Mouse (Mus musculus) gonadal fat pad, adult 2 months (tissue): ENCODE data around the gene Zfp445. TPM values are rescaled to one million over a fixed set of nuclear protein-coding genes. Genes with fewer than 3 reads are reported as not detected.

ENCODE experiments used
- DNase-seq: peaks from one replicate; pipeline ENCODE4 v3.0.0-alpha.2; 2012; ENCODE audit warnings: low read depth
- polyA plus RNA-seq: library from polyadenylated mRNA; depleted of rRNA; stranded (reverse); fragments of >200 nt; gene quantifications from 2 replicates; pipeline ENCODE4 v1.2.3, GENCODE M21; 2012; rRNA removed

Zfp445 gene
- polyA plus RNA-seq, 1 experiment = 47.8 TPM

DNA sequence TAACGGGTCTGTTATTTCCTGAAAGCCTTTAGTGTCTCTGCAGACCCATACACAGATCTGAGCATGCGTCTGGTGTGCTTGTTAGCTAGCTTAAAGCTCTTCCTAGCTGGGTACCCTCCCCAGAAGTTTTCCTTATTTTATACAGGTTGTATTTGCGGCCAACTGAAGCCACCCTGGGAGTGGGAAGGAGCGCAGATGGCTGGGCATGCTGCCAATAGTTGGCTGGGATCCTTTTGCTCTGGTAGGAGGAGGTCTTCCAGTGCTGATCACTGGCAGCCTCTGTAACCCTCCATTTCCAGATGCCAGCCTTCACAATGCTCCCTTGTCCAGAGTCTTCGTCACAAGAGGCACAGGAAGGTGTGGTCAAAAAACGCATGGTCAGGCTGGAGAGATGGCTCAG, 29.0 kb downstream of the Zfp445 start:
- no peak for DNase-seq

DNA sequence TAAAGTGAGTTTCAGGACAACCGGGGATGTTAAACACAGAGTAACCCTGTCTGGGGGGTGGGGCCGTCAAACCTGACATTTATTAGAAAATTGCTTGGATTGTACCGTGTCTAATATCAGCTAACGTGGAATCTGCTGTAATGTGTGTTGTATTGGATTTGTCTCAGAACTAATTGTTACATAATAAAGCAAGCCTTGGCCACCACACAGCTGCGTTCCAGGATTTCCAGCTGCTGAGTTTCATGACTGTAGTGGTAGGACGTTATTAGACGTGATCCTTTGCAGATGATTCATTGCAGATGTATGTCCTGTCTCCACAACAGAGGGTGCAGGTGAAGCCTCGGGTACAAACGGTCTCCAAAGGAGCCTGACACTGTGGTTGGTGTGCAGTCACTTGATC, 29.7 kb downstream of the Zfp445 start:
- DNase-seq = no peak

DNA sequence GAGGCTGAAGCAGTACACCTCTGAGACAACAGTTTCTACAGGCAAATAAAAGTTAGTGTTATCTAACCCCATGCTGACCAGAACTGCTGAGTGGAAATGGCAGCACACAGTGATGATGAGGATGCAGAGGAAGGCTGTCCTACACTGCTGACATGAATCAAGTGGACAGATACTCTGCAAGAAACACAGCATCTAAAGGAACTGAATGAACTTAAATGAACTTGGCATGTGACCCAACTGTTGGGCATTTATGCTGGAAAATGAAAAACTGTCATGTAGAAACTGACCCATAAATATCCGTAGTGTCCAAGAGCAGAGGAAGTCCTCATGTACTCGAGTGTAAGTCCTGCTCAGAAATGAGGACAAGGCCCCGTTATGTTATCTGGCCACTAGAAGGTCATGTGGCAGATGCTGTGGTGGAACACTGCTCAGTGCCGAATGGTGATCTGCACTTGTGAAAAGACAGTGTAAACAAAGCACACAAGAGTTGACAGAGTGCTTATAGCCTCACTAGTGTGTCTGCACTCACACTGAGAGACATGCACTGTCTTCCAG, 35.9 kb downstream of the Zfp445 start:
- DNase-seq = no peak

DNA sequence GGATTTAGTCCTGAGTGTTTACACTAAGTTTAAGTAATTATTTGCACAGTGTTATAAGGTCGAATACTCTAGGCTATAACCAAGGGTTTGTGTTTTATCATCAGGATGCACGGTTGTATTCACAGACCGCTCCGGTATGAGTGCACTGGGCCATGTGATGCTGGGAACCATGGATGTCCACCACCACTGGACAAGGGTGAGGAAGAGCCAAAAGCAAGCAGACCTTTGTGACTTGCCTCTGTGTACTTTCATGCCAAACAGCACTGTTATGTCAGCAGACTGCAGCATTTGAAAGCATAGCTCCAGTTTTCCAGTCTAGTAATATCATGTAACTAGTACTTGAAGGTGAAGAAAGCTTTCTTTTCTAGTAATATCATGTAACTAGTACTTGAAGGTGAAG, 39.1 kb downstream of the Zfp445 start:
- DNase-seq = no peak

DNA sequence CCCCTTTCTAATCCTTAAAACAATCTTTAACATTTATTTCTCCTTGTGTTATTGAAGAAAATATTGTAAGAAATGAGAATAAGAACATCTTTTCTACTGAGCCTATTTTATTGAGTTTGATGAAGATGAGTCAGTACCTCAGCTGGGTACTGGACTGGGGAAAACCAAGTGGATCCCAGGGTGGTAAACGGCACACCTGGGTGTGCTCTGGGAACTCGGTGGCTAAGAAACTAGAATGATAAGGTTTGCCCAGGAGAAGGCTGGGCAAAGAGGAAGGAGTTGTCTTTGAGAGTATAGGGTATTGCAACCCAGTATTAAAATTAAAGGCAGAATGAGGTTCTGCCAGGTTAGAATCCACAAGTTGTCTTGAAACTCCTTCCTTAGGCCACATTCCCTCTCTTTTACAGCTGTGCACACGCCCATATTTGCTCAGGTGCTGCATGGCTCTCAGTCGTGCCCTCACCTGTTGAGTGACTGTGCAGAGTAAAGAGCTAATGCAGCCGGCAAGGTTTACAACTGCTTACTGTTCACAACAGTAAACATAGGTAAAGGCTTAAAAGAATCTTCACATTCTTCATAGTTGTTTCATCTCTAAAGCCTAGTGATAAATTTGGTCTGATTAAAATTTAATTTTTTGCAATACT, 42.3 kb downstream of the Zfp445 start:
- no peak for DNase-seq

DNA sequence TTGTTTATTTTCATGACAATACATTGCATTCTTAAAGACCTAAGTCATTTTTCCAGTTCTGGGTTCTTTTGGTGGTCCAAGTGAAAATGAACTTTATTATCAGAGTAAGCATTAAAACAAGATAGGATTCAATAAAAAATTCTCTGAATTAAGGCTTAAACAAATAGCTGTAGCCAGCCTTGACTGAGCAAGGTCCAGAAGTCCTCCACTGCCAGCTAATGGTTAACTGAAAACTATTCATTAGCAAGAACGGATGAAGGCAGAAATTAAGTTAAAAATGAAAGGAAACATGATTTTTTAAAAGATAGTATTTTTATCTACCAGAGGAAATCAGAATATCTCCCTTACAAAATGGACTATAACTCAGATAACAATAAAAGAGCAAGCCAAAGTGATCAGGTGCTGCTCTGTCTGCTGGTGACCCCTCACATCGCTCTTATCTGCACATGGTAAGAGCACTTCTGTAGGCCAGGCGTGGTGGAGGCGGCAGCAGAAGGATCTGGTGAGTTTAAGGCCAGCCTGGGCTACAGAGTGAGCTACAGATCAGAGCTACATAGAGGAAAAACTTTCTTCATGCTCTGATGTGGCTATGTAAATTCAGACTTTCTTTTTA, 50.5 kb downstream of the Zfp445 start:
- no peak for DNase-seq

DNA sequence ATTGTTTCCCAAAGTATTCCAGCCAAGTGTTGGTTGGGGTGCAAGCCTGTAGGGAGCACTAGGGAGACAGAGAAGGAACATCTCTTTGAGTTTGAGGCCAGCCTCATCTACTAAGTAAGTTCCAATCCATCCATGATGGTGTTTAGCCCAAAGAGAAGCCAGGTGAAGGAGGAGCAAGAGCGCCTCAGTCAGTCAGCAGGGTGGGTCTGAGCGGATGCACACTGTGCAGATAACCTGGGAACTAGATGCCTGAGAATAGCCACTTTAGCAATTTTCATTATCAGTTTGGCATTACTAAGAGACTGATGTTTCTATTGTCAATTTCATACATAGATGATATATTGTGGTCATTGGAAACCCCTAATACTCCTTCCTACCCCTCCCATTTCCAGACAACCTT, 51.0 kb downstream of the Zfp445 start:
- no peak for DNase-seq

DNA sequence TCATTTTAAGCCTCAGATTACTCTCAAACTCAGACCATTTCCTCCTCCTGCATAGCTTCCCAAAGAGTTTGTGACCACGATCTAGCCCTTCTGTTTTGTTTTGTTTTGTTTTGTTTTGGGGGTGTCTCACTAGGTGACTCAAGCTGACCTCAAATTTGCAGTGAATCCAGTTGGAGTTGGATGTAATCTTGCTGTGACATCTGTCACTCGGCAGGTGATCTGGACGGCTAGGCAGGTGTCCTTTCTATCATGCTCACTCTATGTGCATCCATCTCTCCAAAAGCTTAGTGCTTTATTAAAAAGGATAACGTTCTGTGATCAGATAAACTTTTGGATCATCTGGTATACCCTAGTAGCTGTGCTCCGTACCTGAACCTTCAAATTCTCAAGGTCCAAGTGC, 53.4 kb downstream of the Zfp445 start:
- no peak for DNase-seq

DNA sequence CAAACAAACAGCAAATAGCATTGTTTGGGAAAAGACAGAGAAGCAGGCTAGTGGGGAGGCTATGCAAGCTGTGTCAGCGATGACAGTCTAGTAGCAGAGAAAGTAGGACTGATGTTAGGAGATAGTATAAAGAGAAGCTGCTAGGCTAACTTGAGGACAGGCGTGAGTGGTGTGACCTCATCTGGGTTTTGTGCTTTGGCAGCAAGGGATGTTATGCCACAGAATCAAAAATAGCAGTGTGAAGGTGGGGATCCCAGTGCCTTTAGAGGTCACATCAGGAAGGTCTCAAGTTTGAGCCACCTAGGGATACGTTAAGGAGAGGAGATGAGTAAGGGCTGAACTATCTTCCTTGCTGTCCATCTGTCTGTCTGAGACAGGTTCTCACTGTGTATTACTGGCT, 55.6 kb downstream of the Zfp445 start:
- no peak for DNase-seq

DNA sequence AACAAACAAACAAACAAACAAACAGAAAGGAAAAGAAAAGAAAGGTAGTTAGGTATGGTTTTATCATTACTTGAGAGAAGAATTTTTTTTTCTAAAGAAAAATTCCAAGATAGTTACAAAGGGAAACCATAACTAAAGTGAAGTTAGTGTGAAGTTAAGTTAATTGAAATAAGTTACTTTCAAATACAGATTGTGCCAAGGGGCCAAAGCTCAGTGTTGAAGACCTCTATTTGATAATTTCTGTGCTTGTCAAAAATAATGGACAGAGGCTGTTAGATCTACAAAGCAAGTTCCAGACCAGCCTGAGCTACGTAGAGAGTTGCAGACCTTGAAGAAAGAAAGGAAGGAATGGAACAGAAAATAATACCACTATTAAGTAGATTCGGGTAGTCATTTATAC, 58.6 kb downstream of the Zfp445 start:
- no peak for DNase-seq

DNA sequence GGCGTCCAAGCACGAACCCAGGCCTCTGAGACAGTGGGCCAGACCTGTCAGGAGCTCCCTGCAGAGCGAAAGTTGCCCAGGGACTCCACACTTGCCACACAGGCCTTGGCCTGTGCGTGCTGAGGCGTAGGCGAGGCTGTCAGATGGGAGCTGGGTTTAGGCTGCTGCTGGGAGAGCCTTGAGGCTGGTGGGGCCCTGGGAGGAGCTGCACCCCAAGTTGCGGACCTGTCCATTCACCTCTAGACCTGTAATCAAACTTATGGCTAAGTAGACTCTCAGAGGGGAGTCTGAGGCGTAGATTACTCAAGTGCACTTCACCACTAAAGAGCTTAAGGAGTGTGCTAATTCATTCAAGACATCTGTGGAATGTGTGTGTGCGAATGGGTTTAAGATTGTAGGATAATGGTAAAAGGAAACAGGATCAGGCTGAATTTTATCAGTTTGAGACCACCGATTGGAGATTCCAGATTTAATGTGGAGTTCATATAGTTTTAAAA, 59.9 kb downstream of the Zfp445 start:
- DNase-seq = no peak

DNA sequence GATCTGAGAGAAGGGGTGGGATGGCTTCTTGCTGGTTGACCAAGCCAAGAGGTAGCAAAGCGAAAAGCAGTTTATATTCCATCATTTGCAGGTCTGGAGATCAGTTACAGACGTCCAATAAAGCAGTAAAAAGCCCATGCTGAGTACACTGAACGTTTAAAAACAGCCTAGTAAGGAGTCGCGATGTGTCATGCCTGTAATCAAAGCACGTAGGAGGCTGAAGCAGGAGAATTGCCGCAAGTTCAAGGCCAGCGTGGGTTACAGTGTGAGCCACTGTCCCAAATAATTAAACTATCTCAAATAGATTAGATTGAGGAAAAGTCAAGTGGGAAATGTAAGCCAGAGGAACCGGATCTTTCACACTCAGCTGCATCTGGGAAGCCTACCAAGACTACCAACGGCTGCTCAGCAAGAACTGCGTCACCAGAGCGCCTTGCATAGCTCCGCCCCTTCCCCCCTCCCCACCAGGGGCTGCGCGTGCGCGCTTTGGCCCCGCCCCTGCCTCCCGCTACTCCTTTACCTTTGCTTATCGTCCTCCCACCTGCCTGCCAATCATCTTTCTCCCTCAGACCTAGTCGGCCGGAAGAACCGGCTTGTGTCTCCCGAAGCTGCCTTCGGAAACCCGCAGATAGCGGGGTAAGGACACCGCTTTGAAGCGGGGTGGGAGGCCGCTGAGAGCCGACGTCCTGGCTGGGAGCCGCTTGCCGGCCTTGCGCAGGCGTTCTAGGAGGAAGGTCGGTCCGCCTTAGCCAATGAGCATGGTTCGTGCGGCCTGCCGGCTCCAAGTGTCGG, 60.6 kb downstream of the Zfp445 start, which contains the start of gene Tcaim:
Gene Tcaim (plus strand): TSS at position 487 of the 792 bp plus-strand sequence.
- DNase-seq = peak; percentile 70

Other genes starting within 250 kb of the Zfp445 start
- gene Topaz1, start 118.7 kb downstream of the Zfp445 start, polyA plus RNA-seq = 0.09 TPM in 2 replicates
- gene Tcaim, start 60.5 kb downstream of the Zfp445 start, polyA plus RNA-seq = 4.6 and 4.8 TPM in 2 replicates
- not detected in 2 replicates for gene Gm35549, start 22.0 kb downstream of the Zfp445 start, polyA plus RNA-seq
- 5.2 and 11.4 TPM in 2 replicates for gene Zkscan7, start 19.7 kb upstream of the Zfp445 start, polyA plus RNA-seq
- 1.2 and 1.7 TPM in 2 replicates for gene Zfp105, start 57.1 kb upstream of the Zfp445 start, polyA plus RNA-seq
- gene 1110059G10Rik, start 85.0 kb upstream of the Zfp445 start, polyA plus RNA-seq = 2.1 and 3.4 TPM in 2 replicates
- 0.42 and 1.3 TPM in 2 replicates for gene Kif15, start 85.0 kb upstream of the Zfp445 start, polyA plus RNA-seq
- 20.8 and 23.1 TPM in 2 replicates for gene Tmem42, start 155.3 kb upstream of the Zfp445 start, polyA plus RNA-seq
- 0.42 and 0.48 TPM in 2 replicates for gene Tgm4, start 168.7 kb upstream of the Zfp445 start, polyA plus RNA-seq
- 117 and 118 TPM in 2 replicates for gene Zdhhc3, start 247.2 kb upstream of the Zfp445 start, polyA plus RNA-seq
- 25.5 and 26.0 TPM in 2 replicates for gene Exosc7, start 247.2 kb upstream of the Zfp445 start, polyA plus RNA-seq